Mouse (Mus musculus): ENCODE data around the gene Cacna1d. TPM values are rescaled to one million over a fixed set of nuclear protein-coding genes. Genes with fewer than 3 reads are reported as not detected.

Cacna1d gene
- polyA plus RNA-seq, 2 experiments = 4.9 to 13.0 TPM

DNA sequence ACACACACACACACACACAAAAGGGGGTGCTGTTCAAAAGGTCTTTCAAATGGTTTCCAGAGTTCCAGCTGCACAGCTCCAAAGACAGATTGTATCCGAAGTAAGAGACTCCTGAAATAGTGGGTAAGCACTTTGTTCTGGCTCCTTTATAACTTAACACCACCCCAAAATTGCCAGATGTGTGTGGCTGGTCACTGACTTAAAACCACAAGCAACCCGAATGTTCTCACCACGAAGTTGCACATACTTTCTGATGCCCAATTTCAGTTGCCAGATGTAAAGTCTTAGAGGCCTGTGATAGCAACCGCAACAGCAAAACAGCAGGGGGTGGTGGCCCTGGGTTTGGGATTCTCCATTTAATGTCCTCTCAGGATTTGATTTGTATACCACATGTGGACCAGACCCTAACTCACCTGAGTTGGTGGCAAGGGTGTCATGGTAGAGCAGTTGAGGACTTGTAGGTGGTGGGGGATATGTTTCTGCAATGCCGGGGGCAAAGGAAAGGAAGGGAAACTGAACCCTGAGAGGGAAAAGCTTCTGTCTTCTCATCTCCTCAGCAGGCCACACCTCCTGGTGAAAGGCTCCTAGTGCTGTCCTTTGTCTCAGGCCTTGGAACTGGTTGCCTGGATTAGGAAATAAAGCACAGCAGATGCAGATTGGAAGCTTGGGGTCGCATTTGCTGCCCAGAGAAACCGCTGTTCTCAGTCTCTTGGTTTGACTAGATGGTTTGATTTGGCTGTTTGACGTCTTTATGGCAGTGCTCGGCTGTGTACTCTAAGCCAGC, 471.3 kb downstream of the Cacna1d start:
- Histone ChIP-seq H3K36me3 (ENCODE audit: control insufficient read depth, insufficient read depth, low read length) (no peaks in the 10 kb centered on the region), H3K4me1 (ENCODE audit: control insufficient read depth, insufficient read depth, low read length) (no peaks in the 10 kb centered on the region), H3K4me3 (replicated peaks; ENCODE audit: low read length) (no peak overlapping the region), H3K27me3 (ENCODE audit: control insufficient read depth, insufficient read depth, low read length) (no peaks in the 10 kb centered on the region), H3K9ac (ENCODE audit: low read depth, low read length, severe bottlenecking) (no peak overlapping the region), H3K4me2 (replicated peaks; ENCODE audit: low read depth, low read length, severe bottlenecking) (no peak overlapping the region), H3K27ac (replicated peaks; ENCODE audit: low read depth, low read length) (no peak overlapping the region), H3K9me3 (ENCODE audit: control insufficient read depth, low read length) (no peaks in the 10 kb centered on the region)
- DNase-seq (ENCODE audit: low spot score) (no peak), ATAC-seq (ENCODE audit: low FRiP score, low read depth) (no peak)
- WGBS = 33% methylated on average over 9 of the region's 9 CpGs
- no peak for TF ChIP-seq POLR2A (IDR thresholded peaks at IDR 0.05; ENCODE audit: borderline replicate concordance, extremely low read depth, insufficient read depth, insufficient read length)

DNA sequence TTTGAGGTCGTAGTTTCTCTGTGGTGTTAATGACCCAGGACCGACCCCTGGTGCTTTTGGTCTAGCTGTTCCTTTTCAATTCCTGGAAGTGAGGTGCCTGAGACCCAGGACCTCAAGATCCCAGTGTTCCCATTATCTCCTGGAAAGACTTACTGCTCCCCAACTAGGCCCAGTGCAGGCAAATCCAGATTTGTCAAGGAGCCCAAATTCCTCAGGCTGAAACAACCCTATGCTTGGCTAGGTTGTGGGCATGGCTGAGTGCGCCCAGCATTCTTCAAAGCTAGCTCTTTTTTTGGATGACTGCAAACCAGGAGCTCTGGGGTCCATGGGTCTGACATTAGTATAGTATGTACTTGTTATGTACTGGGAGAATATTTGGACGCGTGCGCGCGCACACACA, 471.9 kb downstream of the Cacna1d start:
- 85% methylated on average over 8 of the region's 8 CpGs for WGBS
- ATAC-seq (ENCODE audit: low FRiP score, low read depth) = no peak
- H3K27me3 ChIP-seq (ENCODE audit: control insufficient read depth, insufficient read depth, low read length) = no peaks in the 10 kb centered on the region
- no peak overlapping the region for H3K27ac ChIP-seq (replicated peaks; ENCODE audit: low read depth, low read length)
- H3K4me2 ChIP-seq (replicated peaks; ENCODE audit: low read depth, low read length, severe bottlenecking) = no peak overlapping the region
- H3K36me3 ChIP-seq (ENCODE audit: control insufficient read depth, insufficient read depth, low read length) = no peaks in the 10 kb centered on the region
- H3K9ac ChIP-seq (ENCODE audit: low read depth, low read length, severe bottlenecking) = no peak overlapping the region
- no peak for TF ChIP-seq POLR2A (IDR thresholded peaks at IDR 0.05; ENCODE audit: borderline replicate concordance, extremely low read depth, insufficient read depth, insufficient read length)
- no peak overlapping the region for H3K4me3 ChIP-seq (replicated peaks; ENCODE audit: low read length)
- H3K4me1 ChIP-seq (ENCODE audit: control insufficient read depth, insufficient read depth, low read length) = no peaks in the 10 kb centered on the region
- no peak for DNase-seq (ENCODE audit: low spot score)
- H3K9me3 ChIP-seq (ENCODE audit: control insufficient read depth, low read length) = no peaks in the 10 kb centered on the region

DNA sequence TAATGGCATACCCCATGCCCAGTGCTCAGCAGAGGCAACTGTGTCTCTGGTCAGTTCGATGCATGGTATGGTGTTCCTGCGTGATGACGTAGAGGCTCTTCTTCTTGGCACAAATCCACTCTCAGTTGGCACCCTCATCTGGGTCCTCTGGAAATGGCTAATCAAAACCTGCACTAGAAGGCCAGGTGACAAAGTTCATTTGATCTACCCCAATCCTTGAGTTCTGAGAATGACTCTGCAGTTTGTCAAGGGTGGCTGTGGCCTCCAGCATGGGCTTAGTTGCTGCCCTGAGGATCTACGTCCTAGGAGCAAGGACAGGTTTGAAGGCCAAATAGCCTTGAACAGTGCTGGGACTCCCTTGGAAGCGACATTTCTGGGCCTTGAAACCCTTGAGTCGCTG, 472.4 kb downstream of the Cacna1d start:
- no peak for DNase-seq (ENCODE audit: low spot score)
- no peak overlapping the region for H3K4me2 ChIP-seq (replicated peaks; ENCODE audit: low read depth, low read length, severe bottlenecking)
- no peak overlapping the region for H3K9ac ChIP-seq (ENCODE audit: low read depth, low read length, severe bottlenecking)
- H3K27me3 ChIP-seq (ENCODE audit: control insufficient read depth, insufficient read depth, low read length) = no peaks in the 10 kb centered on the region
- TF ChIP-seq POLR2A (IDR thresholded peaks at IDR 0.05; ENCODE audit: borderline replicate concordance, extremely low read depth, insufficient read depth, insufficient read length) = no peak
- no peaks in the 10 kb centered on the region for H3K4me1 ChIP-seq (ENCODE audit: control insufficient read depth, insufficient read depth, low read length)
- H3K36me3 ChIP-seq (ENCODE audit: control insufficient read depth, insufficient read depth, low read length) = no peaks in the 10 kb centered on the region
- WGBS = 95% methylated on average over 6 of the region's 6 CpGs
- no peak for ATAC-seq (ENCODE audit: low FRiP score, low read depth)
- no peak overlapping the region for H3K27ac ChIP-seq (replicated peaks; ENCODE audit: low read depth, low read length)
- H3K4me3 ChIP-seq (replicated peaks; ENCODE audit: low read length) = no peak overlapping the region
- no peaks in the 10 kb centered on the region for H3K9me3 ChIP-seq (ENCODE audit: control insufficient read depth, low read length)

DNA sequence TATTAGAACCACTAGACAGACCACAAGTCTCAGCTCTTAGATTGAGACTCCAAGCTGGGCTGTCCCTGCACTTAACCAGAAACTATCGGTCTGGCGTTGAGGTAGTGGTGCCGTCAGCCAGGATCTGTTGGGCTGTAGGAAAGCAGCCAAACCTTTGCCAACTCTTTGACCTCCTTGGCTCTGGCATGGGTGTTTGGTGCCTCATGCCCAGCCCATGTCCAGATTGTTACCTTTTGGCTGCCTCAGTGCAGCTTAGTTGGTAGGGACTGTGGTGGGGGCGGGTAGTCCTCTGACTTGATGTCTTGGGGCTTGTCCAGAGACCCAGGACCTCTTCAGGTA, 472.8 kb downstream of the Cacna1d start:
- no peaks in the 10 kb centered on the region for H3K9me3 ChIP-seq (ENCODE audit: control insufficient read depth, low read length)
- 89% methylated on average over 4 of the region's 4 CpGs for WGBS
- H3K36me3 ChIP-seq (ENCODE audit: control insufficient read depth, insufficient read depth, low read length) = no peaks in the 10 kb centered on the region
- H3K27ac ChIP-seq (replicated peaks; ENCODE audit: low read depth, low read length) = no peak overlapping the region
- ATAC-seq (ENCODE audit: low FRiP score, low read depth) = no peak
- H3K4me3 ChIP-seq (replicated peaks; ENCODE audit: low read length) = no peak overlapping the region
- H3K4me1 ChIP-seq (ENCODE audit: control insufficient read depth, insufficient read depth, low read length) = no peaks in the 10 kb centered on the region
- no peak overlapping the region for H3K4me2 ChIP-seq (replicated peaks; ENCODE audit: low read depth, low read length, severe bottlenecking)
- H3K27me3 ChIP-seq (ENCODE audit: control insufficient read depth, insufficient read depth, low read length) = no peaks in the 10 kb centered on the region
- no peak for TF ChIP-seq POLR2A (IDR thresholded peaks at IDR 0.05; ENCODE audit: borderline replicate concordance, extremely low read depth, insufficient read depth, insufficient read length)
- no peak overlapping the region for H3K9ac ChIP-seq (ENCODE audit: low read depth, low read length, severe bottlenecking)
- DNase-seq (ENCODE audit: low spot score) = no peak

DNA sequence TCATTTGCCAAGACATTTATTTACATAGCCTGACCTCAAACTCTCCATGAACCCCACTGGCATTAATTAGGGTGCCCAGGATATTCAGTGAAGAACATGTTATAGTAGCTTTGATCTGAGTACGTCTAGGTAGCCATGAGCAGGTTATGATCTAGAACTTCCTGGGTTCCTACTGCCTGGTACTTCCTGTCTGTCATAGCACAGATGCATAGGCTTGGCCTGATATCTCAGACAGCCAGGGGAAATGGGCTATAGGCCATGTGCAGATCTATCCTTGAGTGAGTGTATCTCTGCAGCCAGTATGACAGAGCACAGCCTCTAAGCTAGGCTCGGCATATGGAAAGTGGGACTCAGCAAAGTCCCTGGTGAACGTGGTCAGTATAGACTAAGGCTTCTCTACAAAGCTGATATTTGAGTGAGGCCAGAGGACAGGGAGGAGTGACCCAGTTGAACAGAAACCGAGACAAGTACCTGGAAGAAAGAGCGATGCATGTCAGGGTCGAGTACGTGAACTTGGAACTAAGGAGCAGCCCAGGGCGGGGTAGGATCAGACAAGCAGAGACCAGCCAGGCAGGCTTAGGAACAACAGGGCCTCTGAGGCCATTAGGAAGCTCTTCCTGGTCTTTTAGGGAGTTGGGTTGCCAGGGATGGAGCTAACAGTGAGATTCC, 473.3 kb downstream of the Cacna1d start:
- Histone ChIP-seq H3K4me2 (replicated peaks; ENCODE audit: low read depth, low read length, severe bottlenecking) (no peak overlapping the region), H3K4me1 (ENCODE audit: control insufficient read depth, insufficient read depth, low read length) (no peaks in the 10 kb centered on the region), H3K27me3 (ENCODE audit: control insufficient read depth, insufficient read depth, low read length) (no peaks in the 10 kb centered on the region), H3K9me3 (ENCODE audit: control insufficient read depth, low read length) (no peaks in the 10 kb centered on the region), H3K4me3 (replicated peaks; ENCODE audit: low read length) (no peak overlapping the region), H3K27ac (replicated peaks; ENCODE audit: low read depth, low read length) (no peak overlapping the region), H3K36me3 (ENCODE audit: control insufficient read depth, insufficient read depth, low read length) (no peaks in the 10 kb centered on the region), H3K9ac (ENCODE audit: low read depth, low read length, severe bottlenecking) (no peak overlapping the region)
- WGBS = 84% methylated on average over 8 of the region's 8 CpGs
- DNase-seq (ENCODE audit: low spot score) = no peak
- ATAC-seq (ENCODE audit: low FRiP score, low read depth) = no peak
- TF ChIP-seq POLR2A (IDR thresholded peaks at IDR 0.05; ENCODE audit: borderline replicate concordance, extremely low read depth, insufficient read depth, insufficient read length) = no peak

Measured in limb, embryonic 14.5 days (tissue).